Mouse (Mus musculus): Measurements from ENCODE around the gene Lrch1. TPM values are rescaled to one million over a fixed set of nuclear protein-coding genes. Genes with fewer than 3 reads are reported as not detected.

The Lrch1 gene
- 3.3 and 7.9 TPM in 2 replicates for total RNA-seq (2012; rRNA removed)

- TF ChIP-seq HCFC1 (IDR thresholded peaks at IDR 0.05; ENCODE audit: borderline replicate concordance, insufficient read depth, low read length) (0 out of 2 replicates have a peak, but pooled peaks have one; percentile 10), MAFK (IDR thresholded peaks at IDR 0.05; ENCODE audit: insufficient read depth, low read depth, low read length) (no peak)
- peak; percentile 65 for DNase-seq (ENCODE audit: low read depth, low spot score)
- in situ Hi-C loops (cut with MboI; ENCODE audit: low sequenced_read_pairs in 2 of 2, unreplicated experiment in 2 of 2), result no loop called here
- Histone ChIP-seq H3K9ac (ENCODE audit: insufficient read depth, low read depth, low read length, poor library complexity, severe bottlenecking) (peak within 1 kb of the TSS; percentile 86), H3K9me3 (ENCODE audit: control insufficient read depth, insufficient read depth, low read depth, low read length) (no peaks in the 10 kb centered on the region), H3K27ac (ENCODE audit: insufficient read depth, low read depth, low read length, poor library complexity, severe bottlenecking) (no peak within 1 kb of the TSS), H3K4me3 (ENCODE audit: insufficient read depth in 1 of 2, low read depth in 1 of 2, low read length in 2 of 2, poor library complexity in 1 of 2, severe bottlenecking in 1 of 2) (peak within 1 kb of the TSS; percentile 91 to 92), H3K36me3 (ENCODE audit: control insufficient read depth, insufficient read depth, low read length, poor library complexity, severe bottlenecking) (no peaks in the 10 kb centered on the region), H3K4me1 (ENCODE audit: control insufficient read depth in 2 of 2, insufficient read depth in 2 of 2, low read length in 2 of 2, poor library complexity in 1 of 2) (peaks cover 0 to 2% of the 10 kb centered on the region in 2 experiments; a peak in 2 of 4 replicates)
These were observed at the start of gene Lrch1 for GRCm38 (mm10) chr14:74947376-74948013. Lrch1 (minus strand) TSS chr14:74947876.

GRCm38 (mm10) chr14:74997041-74997440, 49.4 kb upstream of the Lrch1 start:
- Histone ChIP-seq H3K9ac (ENCODE audit: insufficient read depth, low read depth, low read length, poor library complexity, severe bottlenecking) (no peak overlapping the region), H3K9me3 (ENCODE audit: control insufficient read depth, insufficient read depth, low read depth, low read length) (no peaks in the 10 kb centered on the region), H3K4me3 (ENCODE audit: insufficient read depth in 1 of 2, low read depth in 1 of 2, low read length in 2 of 2, poor library complexity in 1 of 2, severe bottlenecking in 1 of 2) (no peak overlapping the region), H3K4me1 (ENCODE audit: control insufficient read depth in 2 of 2, insufficient read depth in 2 of 2, low read length in 2 of 2, poor library complexity in 1 of 2) (no peaks in the 10 kb centered on the region), H3K27ac (ENCODE audit: insufficient read depth, low read depth, low read length, poor library complexity, severe bottlenecking) (no peak overlapping the region), H3K36me3 (ENCODE audit: control insufficient read depth, insufficient read depth, low read length, poor library complexity, severe bottlenecking) (no peaks in the 10 kb centered on the region)
- no peak for DNase-seq (ENCODE audit: low read depth, low spot score)
- TF ChIP-seq CHD2 (IDR thresholded peaks at IDR 0.05; ENCODE audit: low read depth, low read length), result no peak
- no peak for TF ChIP-seq ZC3H11A (IDR thresholded peaks at IDR 0.05; ENCODE audit: borderline replicate concordance, low read depth, low read length)
- no peak for TF ChIP-seq HCFC1 (IDR thresholded peaks at IDR 0.05; ENCODE audit: borderline replicate concordance, insufficient read depth, low read length)
- TF ChIP-seq ZNF384 (IDR thresholded peaks at IDR 0.05; ENCODE audit: low read depth, low read length), result no peak
- TF ChIP-seq MAFK (IDR thresholded peaks at IDR 0.05; ENCODE audit: insufficient read depth, low read depth, low read length), result no peak
- in situ Hi-C loops (cut with MboI; ENCODE audit: low sequenced_read_pairs in 2 of 2, unreplicated experiment in 2 of 2), result loop anchor here (25.0 kb wide), 1 partner anchor 235 kb away; no protein-coding TSS in a partner anchor

- no peaks in the 10 kb centered on the region for H3K9me3 ChIP-seq (ENCODE audit: control insufficient read depth, insufficient read depth, low read depth, low read length)
- TF ChIP-seq HCFC1 (IDR thresholded peaks at IDR 0.05; ENCODE audit: borderline replicate concordance, insufficient read depth, low read length), result no peak
- in situ Hi-C loops (cut with MboI; ENCODE audit: low sequenced_read_pairs in 2 of 2, unreplicated experiment in 2 of 2), result loop anchor here (25.0 kb wide), 1 partner anchor 234 kb away; no protein-coding TSS in a partner anchor
These were observed 48.9 kb upstream of the Lrch1 start for GRCm38 (mm10) chr14:74996556-74996955.

GRCm38 (mm10) chr14:74990504-74990903, 42.8 kb upstream of the Lrch1 start:
- in situ Hi-C loops (cut with MboI; ENCODE audit: low sequenced_read_pairs in 2 of 2, unreplicated experiment in 2 of 2), result loop anchor here (25.0 kb wide), 1 partner anchor 228 kb away; no protein-coding TSS in a partner anchor
- H3K9me3 ChIP-seq (ENCODE audit: control insufficient read depth, insufficient read depth, low read depth, low read length), result no peaks in the 10 kb centered on the region
- no peak for TF ChIP-seq MAFK (IDR thresholded peaks at IDR 0.05; ENCODE audit: insufficient read depth, low read depth, low read length)
- peak; percentile 79 for TF ChIP-seq ZC3H11A (IDR thresholded peaks at IDR 0.05; ENCODE audit: borderline replicate concordance, low read depth, low read length)
- no peak overlapping the region for H3K9ac ChIP-seq (ENCODE audit: insufficient read depth, low read depth, low read length, poor library complexity, severe bottlenecking)
- no peak overlapping the region for H3K27ac ChIP-seq (ENCODE audit: insufficient read depth, low read depth, low read length, poor library complexity, severe bottlenecking)
- H3K4me1 ChIP-seq (ENCODE audit: control insufficient read depth in 2 of 2, insufficient read depth in 2 of 2, low read length in 2 of 2, poor library complexity in 1 of 2), result no peaks in the 10 kb centered on the region
- DNase-seq (ENCODE audit: low read depth, low spot score), result peak; percentile 44
- H3K4me3 ChIP-seq (ENCODE audit: insufficient read depth in 1 of 2, low read depth in 1 of 2, low read length in 2 of 2, poor library complexity in 1 of 2, severe bottlenecking in 1 of 2), result no peak overlapping the region
- no peaks in the 10 kb centered on the region for H3K36me3 ChIP-seq (ENCODE audit: control insufficient read depth, insufficient read depth, low read length, poor library complexity, severe bottlenecking)

More at GRCm38 (mm10) chr14:74996556-74996955, 48.9 kb upstream of the Lrch1 start:
- Histone ChIP-seq H3K9ac (ENCODE audit: insufficient read depth, low read depth, low read length, poor library complexity, severe bottlenecking) (no peak overlapping the region), H3K36me3 (ENCODE audit: control insufficient read depth, insufficient read depth, low read length, poor library complexity, severe bottlenecking) (no peaks in the 10 kb centered on the region), H3K4me1 (ENCODE audit: control insufficient read depth in 2 of 2, insufficient read depth in 2 of 2, low read length in 2 of 2, poor library complexity in 1 of 2) (no peaks in the 10 kb centered on the region), H3K4me3 (ENCODE audit: insufficient read depth in 1 of 2, low read depth in 1 of 2, low read length in 2 of 2, poor library complexity in 1 of 2, severe bottlenecking in 1 of 2) (no peak overlapping the region), H3K27ac (ENCODE audit: insufficient read depth, low read depth, low read length, poor library complexity, severe bottlenecking) (no peak overlapping the region)
- DNase-seq (ENCODE audit: low read depth, low spot score), result no peak

- TF ChIP-seq ZC3H11A (IDR thresholded peaks at IDR 0.05; ENCODE audit: borderline replicate concordance, low read depth, low read length) (no peak), ZNF384 (IDR thresholded peaks at IDR 0.05; ENCODE audit: low read depth, low read length) (no peak), HCFC1 (IDR thresholded peaks at IDR 0.05; ENCODE audit: borderline replicate concordance, insufficient read depth, low read length) (no peak), CHD2 (IDR thresholded peaks at IDR 0.05; ENCODE audit: low read depth, low read length) (no peak), MAFK (IDR thresholded peaks at IDR 0.05; ENCODE audit: insufficient read depth, low read depth, low read length) (no peak)
- no peak overlapping the region for H3K4me3 ChIP-seq (ENCODE audit: insufficient read depth in 1 of 2, low read depth in 1 of 2, low read length in 2 of 2, poor library complexity in 1 of 2, severe bottlenecking in 1 of 2)
- no peak overlapping the region for H3K9ac ChIP-seq (ENCODE audit: insufficient read depth, low read depth, low read length, poor library complexity, severe bottlenecking)
- no peaks in the 10 kb centered on the region for H3K36me3 ChIP-seq (ENCODE audit: control insufficient read depth, insufficient read depth, low read length, poor library complexity, severe bottlenecking)
- DNase-seq (ENCODE audit: low read depth, low spot score), result no peak
- in situ Hi-C loops (cut with MboI; ENCODE audit: low sequenced_read_pairs in 2 of 2, unreplicated experiment in 2 of 2), result loop anchor here (25.0 kb wide), 1 partner anchor 228 kb away; no protein-coding TSS in a partner anchor
- H3K27ac ChIP-seq (ENCODE audit: insufficient read depth, low read depth, low read length, poor library complexity, severe bottlenecking), result no peak overlapping the region
- H3K9me3 ChIP-seq (ENCODE audit: control insufficient read depth, insufficient read depth, low read depth, low read length), result no peaks in the 10 kb centered on the region
- peaks cover 0 to under 1% of the 10 kb centered on the region in 2 experiments; a peak in 1 of 4 replicates for H3K4me1 ChIP-seq (ENCODE audit: control insufficient read depth in 2 of 2, insufficient read depth in 2 of 2, low read length in 2 of 2, poor library complexity in 1 of 2)
These were observed 42.2 kb upstream of the Lrch1 start for GRCm38 (mm10) chr14:74989909-74990308.

Measured in ES-E14 (cell line).